Mouse (Mus musculus) c-Kit-positive CD71-negative TER-119-negative erythroid progenitor cells, embryonic 14.5 days (primary cell): ENCODE measurements around the gene Ydjc.
A peak's percentile ranks its signal among the peaks of the same experiment; 100 is the strongest.
"Not testable (repeated sequence)": the region's sequence is repeated elsewhere in the genome, so short reads cannot be mapped to it uniquely, and the experiment has no call there.

Experiments used
- DNase-seq: peaks from one replicate; pipeline ENCODE4 v3.0.0-alpha.2; 2013; ENCODE audit warnings: low read depth

Ydjc gene

GRCm38 (mm10) chr16:17154346-17154745 is 9.9 kb downstream of the Ydjc start:
- DNase-seq, result no peak

GRCm38 (mm10) chr16:17165478-17165877 is 21.1 kb downstream of the Ydjc start:
- not testable (repeated sequence) for DNase-seq

- DNase-seq, result no peak
These were observed 22.8 kb downstream of the Ydjc start for GRCm38 (mm10) chr16:17167179-17167578.

- DNase-seq, result no peak
These were observed 23.6 kb downstream of the Ydjc start for GRCm38 (mm10) chr16:17168049-17168448.

GRCm38 (mm10) chr16:17175765-17176164 is 31.3 kb downstream of the Ydjc start:
- no peak for DNase-seq

GRCm38 (mm10) chr16:17177623-17178170 is 33.3 kb downstream of the Ydjc start:
- no peak for DNase-seq

- no peak for DNase-seq
These were observed 35.3 kb downstream of the Ydjc start for GRCm38 (mm10) chr16:17179706-17180105.

GRCm38 (mm10) chr16:17181382-17181781 is 37.0 kb downstream of the Ydjc start:
- DNase-seq, result peak; percentile 60

GRCm38 (mm10) chr16:17182136-17182535 is 37.7 kb downstream of the Ydjc start:
- no peak for DNase-seq

GRCm38 (mm10) chr16:17183003-17183402 is 38.6 kb downstream of the Ydjc start:
- no peak for DNase-seq

- no peak for DNase-seq
These were observed 41.1 kb downstream of the Ydjc start for GRCm38 (mm10) chr16:17185475-17185874.

GRCm38 (mm10) chr16:17193823-17194222 is 49.4 kb downstream of the Ydjc start:
- DNase-seq, result no peak

GRCm38 (mm10) chr16:17200121-17200952 is 55.9 kb downstream of the Ydjc start:
- no peak for DNase-seq

GRCm38 (mm10) chr16:17200953-17201707 is 56.7 kb downstream of the Ydjc start:
- peak; percentile 64 for DNase-seq

GRCm38 (mm10) chr16:17201977-17202376 is 57.6 kb downstream of the Ydjc start:
- no peak for DNase-seq

GRCm38 (mm10) chr16:17202549-17202948 is 58.1 kb downstream of the Ydjc start, which contains the start of gene Ube2l3:
Gene Ube2l3, minus strand, starts transcription at chr16:17202649.
- DNase-seq, result no peak

- DNase-seq, result no peak
These were observed 60.6 kb downstream of the Ydjc start for GRCm38 (mm10) chr16:17204990-17205389.

GRCm38 (mm10) chr16:17208389-17209361 is 64.3 kb downstream of the Ydjc start, which contains the start of gene Rimbp3:
Gene Rimbp3, plus strand, starts transcription at chr16:17208603.
- DNase-seq, result peak; percentile 69

GRCm38 (mm10) chr16:17209404-17209960 is 65.1 kb downstream of the Ydjc start:
- DNase-seq, result no peak
